Mouse (Mus musculus) neural tube, embryonic 13.5 days (tissue): Measurements from ENCODE around the gene Ncoa5. TPM values are rescaled to one million over a fixed set of nuclear protein-coding genes. Genes with fewer than 3 reads are reported as not detected.

ENCODE experiments used
- ATAC-seq: fragments of 200-750 bp; cut with Nextera tagmentation; 2 replicates; pipeline ENCODE4 v1.8.0; 2017; ENCODE audit warnings: low read depth, mild to moderate bottlenecking, moderate TSS enrichment, moderate library complexity
- H3K27ac ChIP-seq: fragments of 300-500 bp; sonication (generic); replicated peaks from 2 replicates; pipeline ENCODE4 v1.5.1; 2015; ENCODE audit warnings: moderate library complexity, mild to moderate bottlenecking, inconsistent platforms
- H3K27me3 ChIP-seq: fragments of 300-500 bp; sonication (generic); 2 replicates; pipeline ENCODE4 v1.6.1; 2015; ENCODE audit warnings: mild to moderate bottlenecking, inconsistent platforms
- H3K36me3 ChIP-seq: fragments of 300-500 bp; sonication (generic); 2 replicates; pipeline ENCODE4 v1.6.1; 2015; ENCODE audit warnings: mild to moderate bottlenecking, inconsistent platforms
- H3K4me1 ChIP-seq: fragments of 300-500 bp; sonication (generic); replicated peaks from 2 replicates; pipeline ENCODE4 v1.6.1; 2015; ENCODE audit warnings: inconsistent platforms
- H3K4me2 ChIP-seq: fragments of 300-500 bp; sonication (generic); 2 replicates; pipeline ENCODE4 v1.6.1; 2015; ENCODE audit warnings: inconsistent platforms, mild to moderate bottlenecking, moderate library complexity
- H3K4me3 ChIP-seq: fragments of 300-500 bp; sonication (generic); 2 replicates; pipeline ENCODE4 v1.5.1; 2015; ENCODE audit warnings: mild to moderate bottlenecking, inconsistent platforms
- H3K9ac ChIP-seq: fragments of 300-500 bp; sonication (generic); 2 replicates; pipeline ENCODE4 v1.6.1; 2015; ENCODE audit warnings: moderate library complexity, mild to moderate bottlenecking, inconsistent platforms
- H3K9me3 ChIP-seq: fragments of 300-500 bp; sonication (generic); 2 replicates; pipeline ENCODE4 v1.6.1; 2016; ENCODE audit warnings: inconsistent platforms
- WGBS: fragments of 180-500 bp; shearing (Covaris S2); methylation state at CpG from one replicate; pipeline ENCODE4 v1.1.7; 2015; 5-methylcytosine and 5-hydroxymethylcytosine counted together
- polyA plus RNA-seq: library from polyadenylated mRNA; unstranded; fragments of >200 nt; fragmentation: Nextera tagmentation; extraction: Ambion mirVana; gene quantifications from 2 replicates; pipeline ENCODE4 v1.2.1, GENCODE M21; 2015

Ncoa5 gene
- 97.3 and 111 TPM in 2 replicates for polyA plus RNA-seq

GRCm38 (mm10) chr2:165034131-165035057 lies at the start of gene Ncoa5:
Ncoa5 (minus strand) TSS chr2:165034867.
- H3K4me2 ChIP-seq, result peak within 1 kb of the TSS; percentile 95
- no peaks in the 10 kb centered on the region for H3K27me3 ChIP-seq
- H3K27ac ChIP-seq, result peak within 1 kb of the TSS; percentile 93
- H3K4me3 ChIP-seq, result peak within 1 kb of the TSS; percentile 97
- H3K9ac ChIP-seq, result peak within 1 kb of the TSS; percentile 98
- H3K36me3 ChIP-seq, result no peaks in the 10 kb centered on the region
- H3K4me1 ChIP-seq, result peaks cover 36% of the 10 kb centered on the region
- H3K9me3 ChIP-seq, result no peaks in the 10 kb centered on the region
- under 1% methylated on average over 110 of the region's 111 CpGs for whole genome bisulfite sequencing
- ATAC-seq, result peak; percentile 97

GRCm38 (mm10) chr2:165081257-165081656 lies 46.6 kb upstream of the Ncoa5 start:
- no peaks in the 10 kb centered on the region for H3K9me3 ChIP-seq
- ATAC-seq, result no peak
- H3K4me2 ChIP-seq, result no peak overlapping the region
- peaks cover 52% of the 10 kb centered on the region for H3K27me3 ChIP-seq
- no peak overlapping the region for H3K9ac ChIP-seq
- WGBS, result 45% methylated on average over 7 of the region's 7 CpGs
- no peak overlapping the region for H3K4me3 ChIP-seq
- peaks cover 32% of the 10 kb centered on the region for H3K4me1 ChIP-seq
- H3K36me3 ChIP-seq, result no peaks in the 10 kb centered on the region
- no peak overlapping the region for H3K27ac ChIP-seq

GRCm38 (mm10) chr2:165080657-165081056 lies 46.0 kb upstream of the Ncoa5 start:
- 30% methylated on average over 9 of the region's 9 CpGs for WGBS
- H3K4me1 ChIP-seq, result peaks cover 38% of the 10 kb centered on the region
- no peaks in the 10 kb centered on the region for H3K9me3 ChIP-seq
- no peak overlapping the region for H3K4me3 ChIP-seq
- no peak overlapping the region for H3K9ac ChIP-seq
- no peak overlapping the region for H3K4me2 ChIP-seq
- no peak overlapping the region for H3K27ac ChIP-seq
- H3K27me3 ChIP-seq, result peaks cover 58% of the 10 kb centered on the region
- H3K36me3 ChIP-seq, result no peaks in the 10 kb centered on the region
- ATAC-seq, result no peak

- no peak for ATAC-seq
- no peak overlapping the region for H3K9ac ChIP-seq
- peaks cover 41% of the 10 kb centered on the region for H3K4me1 ChIP-seq
- H3K4me2 ChIP-seq, result no peak overlapping the region
- H3K27ac ChIP-seq, result no peak overlapping the region
- H3K36me3 ChIP-seq, result no peaks in the 10 kb centered on the region
- 18% methylated on average over 10 of the region's 10 CpGs for WGBS
- H3K9me3 ChIP-seq, result no peaks in the 10 kb centered on the region
- H3K27me3 ChIP-seq, result peaks cover 69% of the 10 kb centered on the region
- no peak overlapping the region for H3K4me3 ChIP-seq
These were observed 43.9 kb upstream of the Ncoa5 start for GRCm38 (mm10) chr2:165078605-165079004.

- Histone ChIP-seq H3K27ac (no peak overlapping the region), H3K9me3 (no peaks in the 10 kb centered on the region), H3K4me2 (no peak overlapping the region), H3K4me1 (peaks cover 47% of the 10 kb centered on the region), H3K27me3 (peaks cover 74% of the 10 kb centered on the region), H3K4me3 (no peak overlapping the region), H3K9ac (no peak overlapping the region), H3K36me3 (no peaks in the 10 kb centered on the region)
- ATAC-seq, result no peak
- WGBS, result 67% methylated on average over 8 of the region's 8 CpGs
These were observed 43.4 kb upstream of the Ncoa5 start for GRCm38 (mm10) chr2:165078045-165078444.

- H3K9ac ChIP-seq, result peak overlapping the region; percentile 41; the same call in 1 of the 2 replicates
These were observed 42.4 kb upstream of the Ncoa5 start for GRCm38 (mm10) chr2:165077055-165077454.

GRCm38 (mm10) chr2:165074937-165075336 lies 40.3 kb upstream of the Ncoa5 start:
- peaks cover 80% of the 10 kb centered on the region for H3K27me3 ChIP-seq
- H3K4me2 ChIP-seq, result no peak overlapping the region
- no peak overlapping the region for H3K9ac ChIP-seq
- H3K4me1 ChIP-seq, result peaks cover 57% of the 10 kb centered on the region
- no peaks in the 10 kb centered on the region for H3K36me3 ChIP-seq
- no peak overlapping the region for H3K4me3 ChIP-seq
- 41% methylated on average over 2 of the region's 2 CpGs for WGBS
- peak; percentile 26; the same call in 1 of the 2 replicates for ATAC-seq
- H3K27ac ChIP-seq, result no peak overlapping the region
- no peaks in the 10 kb centered on the region for H3K9me3 ChIP-seq

More at GRCm38 (mm10) chr2:165077055-165077454, 42.4 kb upstream of the Ncoa5 start:
- peak overlapping the region; percentile 16 for H3K4me2 ChIP-seq
- 6% methylated on average over 9 of the region's 9 CpGs for WGBS
- no peak overlapping the region for H3K4me3 ChIP-seq
- H3K9me3 ChIP-seq, result no peaks in the 10 kb centered on the region
- H3K4me1 ChIP-seq, result peaks cover 49% of the 10 kb centered on the region
- ATAC-seq, result peak; percentile 52
- peak overlapping the region; percentile 52 for H3K27ac ChIP-seq
- no peaks in the 10 kb centered on the region for H3K36me3 ChIP-seq
- H3K27me3 ChIP-seq, result peaks cover 83% of the 10 kb centered on the region

GRCm38 (mm10) chr2:165074081-165074884 lies 39.6 kb upstream of the Ncoa5 start:
- 50% methylated on average over 11 of the region's 11 CpGs for WGBS
- H3K9me3 ChIP-seq, result no peaks in the 10 kb centered on the region
- H3K4me2 ChIP-seq, result no peak overlapping the region
- no peak overlapping the region for H3K27ac ChIP-seq
- no peak for ATAC-seq
- H3K9ac ChIP-seq, result no peak overlapping the region
- H3K27me3 ChIP-seq, result peaks cover 74% of the 10 kb centered on the region
- H3K36me3 ChIP-seq, result no peaks in the 10 kb centered on the region
- peaks cover 56% of the 10 kb centered on the region for H3K4me1 ChIP-seq
- H3K4me3 ChIP-seq, result no peak overlapping the region

- no peak overlapping the region for H3K4me2 ChIP-seq
- no peak overlapping the region for H3K4me3 ChIP-seq
- peak overlapping the region; percentile 26; the same call in 1 of the 2 replicates for H3K9ac ChIP-seq
- H3K27ac ChIP-seq, result no peak overlapping the region
- no peaks in the 10 kb centered on the region for H3K9me3 ChIP-seq
- peaks cover 47% of the 10 kb centered on the region for H3K4me1 ChIP-seq
- H3K27me3 ChIP-seq, result peaks cover 65% of the 10 kb centered on the region
- ATAC-seq, result no peak
- 28% methylated on average over 9 of the region's 9 CpGs for WGBS
- no peaks in the 10 kb centered on the region for H3K36me3 ChIP-seq
These were observed 38.7 kb upstream of the Ncoa5 start for GRCm38 (mm10) chr2:165073381-165073781.

GRCm38 (mm10) chr2:165070096-165070816 lies 35.6 kb upstream of the Ncoa5 start:
- Histone ChIP-seq H3K4me2 (peak overlapping the region; percentile 34), H3K4me1 (peaks cover 19% of the 10 kb centered on the region), H3K27me3 (peaks cover 44% of the 10 kb centered on the region), H3K9me3 (no peaks in the 10 kb centered on the region), H3K9ac (no peak overlapping the region), H3K27ac (no peak overlapping the region), H3K36me3 (no peaks in the 10 kb centered on the region), H3K4me3 (no peak overlapping the region)
- WGBS, result 24% methylated on average over 23 of the region's 23 CpGs
- peak; percentile 29; the same call in 1 of the 2 replicates for ATAC-seq

GRCm38 (mm10) chr2:165068806-165069205 lies 34.1 kb upstream of the Ncoa5 start:
- Histone ChIP-seq H3K27ac (no peak overlapping the region), H3K36me3 (no peaks in the 10 kb centered on the region), H3K4me2 (no peak overlapping the region), H3K9ac (no peak overlapping the region), H3K27me3 (peaks cover 32% of the 10 kb centered on the region), H3K4me1 (peaks cover 26% of the 10 kb centered on the region), H3K9me3 (no peaks in the 10 kb centered on the region), H3K4me3 (no peak overlapping the region)
- ATAC-seq, result no peak
- WGBS, result 69% methylated on average over 2 of the region's 2 CpGs
